Mouse (Mus musculus) liver, adult 2 months (tissue): Measurements from ENCODE around the gene Tff3.

Experiments
- CTCF ChIP-seq: fragments of 200-500 bp; IDR thresholded peaks from 2 replicates; pipeline ENCODE4 v1.5.1; 2011; ENCODE audit warnings: low read depth, low read length, control low read depth
- POLR2A ChIP-seq: fragments of 200-500 bp; IDR thresholded peaks from 2 replicates; pipeline ENCODE4 v1.6.1; 2011; ENCODE audit warnings: low read length, control low read depth; ENCODE audit not compliant: insufficient read depth; ENCODE audit errors: extremely low read depth

- TF ChIP-seq CTCF (no peak), POLR2A (no peak)
Measured at GRCm38 (mm10) chr17:31075471-31075870, 54.0 kb downstream of the Tff3 start.
